Mouse (Mus musculus) stomach, postnatal 0 days (tissue): ENCODE data around the gene Pter. TPM values are rescaled to one million over a fixed set of nuclear protein-coding genes. Genes with fewer than 3 reads are reported as not detected.

Source experiments
- ATAC-seq: fragments of 200-750 bp; cut with Nextera tagmentation; 2 replicates; pipeline ENCODE4 v1.8.0; 2017; ENCODE audit not compliant: low FRiP score, low TSS enrichment
- DNase-seq: peaks from one replicate; pipeline ENCODE4 v3.0.0-alpha.2; 2016; ENCODE audit warnings: low spot score
- H3K27ac ChIP-seq: fragments of 300-500 bp; sonication (generic); replicated peaks from 2 replicates; pipeline ENCODE4 v1.5.1; 2014; ENCODE audit warnings: mild to moderate bottlenecking, control low read depth
- H3K27me3 ChIP-seq: fragments of 300-500 bp; sonication (generic); 2 replicates; pipeline ENCODE4 v1.6.1; 2014; ENCODE audit warnings: low read length; ENCODE audit not compliant: control insufficient read depth, insufficient read depth
- H3K36me3 ChIP-seq: fragments of 300-500 bp; sonication (generic); 2 replicates; pipeline ENCODE4 v1.6.1; 2014; ENCODE audit warnings: low read length, mixed read lengths; ENCODE audit not compliant: control insufficient read depth, insufficient read depth
- H3K4me1 ChIP-seq: fragments of 300-500 bp; sonication (generic); replicated peaks from 2 replicates; pipeline ENCODE4 v1.6.1; 2014; ENCODE audit warnings: antibody characterized with exemption; ENCODE audit not compliant: control insufficient read depth, insufficient read depth
- H3K4me2 ChIP-seq: fragments of 300-500 bp; sonication (generic); replicated peaks from 2 replicates; pipeline ENCODE4 v1.6.1; 2014; ENCODE audit warnings: low read depth, mild to moderate bottlenecking, control low read depth, moderate library complexity
- H3K4me3 ChIP-seq: fragments of 300-500 bp; sonication (generic); 2 replicates; pipeline ENCODE4 v1.5.1; 2014; ENCODE audit warnings: low read depth, low read length, control low read depth
- H3K9ac ChIP-seq: fragments of 300-500 bp; sonication (generic); 2 replicates; pipeline ENCODE4 v1.6.1; 2014; ENCODE audit warnings: mild to moderate bottlenecking, low read length, control low read depth, mixed read lengths
- H3K9me3 ChIP-seq: fragments of 300-500 bp; sonication (generic); 2 replicates; pipeline ENCODE4 v1.6.1; 2016; ENCODE audit warnings: low read length; ENCODE audit not compliant: control insufficient read depth
- CTCF ChIP-seq: IDR thresholded peaks from 2 replicates; pipeline ENCODE4 v1.5.1; 2016; ENCODE audit warnings: antibody characterized with exemption, low read depth, mild to moderate bottlenecking, moderate library complexity
- EP300 ChIP-seq: optimal IDR thresholded peaks from 2 replicates; pipeline ENCODE3; 2016; ENCODE audit warnings: antibody characterized with exemption
- WGBS: fragments of 180-500 bp; shearing (Covaris S2); extraction: QIAGEN DNeasy Blood & Tissue Kit; methylation state at CpG from one replicate; pipeline ENCODE4 v1.1.7; 2014; 5-methylcytosine and 5-hydroxymethylcytosine counted together
- polyA plus RNA-seq: library from polyadenylated mRNA; unstranded; fragments of >200 nt; fragmentation: Nextera tagmentation; extraction: Ambion mirVana; gene quantifications from 2 replicates; pipeline ENCODE4 v1.2.1, GENCODE M21; 2015

The Pter gene
- polyA plus RNA-seq: 19.3 and 20.0 TPM in 2 replicates

DNA sequence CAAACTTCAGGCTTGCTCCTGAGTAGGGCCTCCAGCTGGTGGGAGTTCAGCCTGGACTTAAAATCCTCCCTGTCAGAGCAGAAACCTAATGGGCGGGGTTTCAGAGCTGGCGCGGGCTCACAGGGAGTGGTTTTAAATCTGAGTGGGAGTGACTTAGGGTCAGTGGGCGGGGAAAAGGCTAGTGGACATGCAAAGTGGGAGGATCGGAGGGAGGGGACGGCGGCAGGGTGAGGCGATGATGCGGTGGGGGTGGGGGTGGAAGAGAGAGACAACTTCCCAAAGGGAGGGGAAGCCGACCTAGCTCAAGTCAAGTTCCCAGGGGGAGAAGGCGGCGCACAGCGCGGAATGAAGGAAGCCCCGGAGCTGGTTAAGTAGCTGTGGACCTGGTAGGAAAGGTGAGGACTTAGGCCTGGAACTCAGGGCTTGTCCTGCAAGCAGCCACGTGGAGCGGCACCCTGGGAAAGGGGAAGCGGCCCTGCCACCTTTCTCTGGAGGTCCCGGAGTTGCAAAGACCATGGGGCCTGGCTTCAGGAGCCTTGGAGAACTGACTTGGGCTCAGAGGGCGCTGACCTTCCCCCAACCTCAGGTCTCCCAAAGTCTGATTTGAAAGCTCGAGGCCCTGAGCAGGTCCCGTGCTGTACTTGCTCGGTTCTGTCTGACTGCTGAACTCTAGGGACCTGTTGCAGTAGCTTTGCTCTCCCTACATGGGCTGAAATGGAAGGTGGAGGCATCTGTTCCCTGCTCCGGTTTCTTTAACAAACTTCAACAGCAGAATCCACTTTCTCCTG, at the start of gene Pter:
Gene Pter, plus strand, starts transcription at position 238 of the 788 bp plus-strand sequence.
- peak within 1 kb of the TSS; percentile 87 for H3K27ac ChIP-seq
- 2% methylated on average over 24 of the region's 24 CpGs for WGBS
- peak; percentile 91 for DNase-seq

GRCm38 (mm10) chr2:12874232-12874631, 49.6 kb upstream of the Pter start:
- no peak overlapping the region for H3K4me2 ChIP-seq
- ATAC-seq: no peak
- no peak overlapping the region for H3K27ac ChIP-seq
- DNase-seq: no peak
- TF ChIP-seq CTCF (no peak), EP300 (no peak)
- H3K27me3 ChIP-seq: no peaks in the 10 kb centered on the region
- no peaks in the 10 kb centered on the region for H3K36me3 ChIP-seq
- H3K9me3 ChIP-seq: no peaks in the 10 kb centered on the region
- H3K4me1 ChIP-seq: no peaks in the 10 kb centered on the region
- WGBS: 65% methylated on average over 1 of the region's 1 CpGs
- no peak overlapping the region for H3K9ac ChIP-seq
- no peak overlapping the region for H3K4me3 ChIP-seq

More for the DNA sequence above, at the start of gene Pter:
- Histone ChIP-seq H3K27me3 (no peaks in the 10 kb centered on the region), H3K9me3 (no peaks in the 10 kb centered on the region), H3K9ac (peak within 1 kb of the TSS; percentile 79), H3K4me2 (peak within 1 kb of the TSS; percentile 80), H3K4me3 (peak within 1 kb of the TSS; percentile 56), H3K4me1 (no peaks in the 10 kb centered on the region), H3K36me3 (no peaks in the 10 kb centered on the region)
- no peak for TF ChIP-seq EP300
- peak; percentile 17; the same call in 1 of the 2 replicates for TF ChIP-seq CTCF
- ATAC-seq: peak; percentile 98

- no peak overlapping the region for H3K9ac ChIP-seq
- WGBS: 50% methylated on average over 2 of the region's 2 CpGs
- H3K4me1 ChIP-seq: no peaks in the 10 kb centered on the region
- TF ChIP-seq CTCF (no peak), EP300 (no peak)
- H3K4me2 ChIP-seq: no peak overlapping the region
- no peak overlapping the region for H3K4me3 ChIP-seq
- ATAC-seq: no peak
- DNase-seq: no peak
- H3K36me3 ChIP-seq: no peaks in the 10 kb centered on the region
- H3K27me3 ChIP-seq: no peaks in the 10 kb centered on the region
- no peaks in the 10 kb centered on the region for H3K9me3 ChIP-seq
- H3K27ac ChIP-seq: no peak overlapping the region
These were observed 44.3 kb upstream of the Pter start for GRCm38 (mm10) chr2:12879492-12879891.

DNA sequence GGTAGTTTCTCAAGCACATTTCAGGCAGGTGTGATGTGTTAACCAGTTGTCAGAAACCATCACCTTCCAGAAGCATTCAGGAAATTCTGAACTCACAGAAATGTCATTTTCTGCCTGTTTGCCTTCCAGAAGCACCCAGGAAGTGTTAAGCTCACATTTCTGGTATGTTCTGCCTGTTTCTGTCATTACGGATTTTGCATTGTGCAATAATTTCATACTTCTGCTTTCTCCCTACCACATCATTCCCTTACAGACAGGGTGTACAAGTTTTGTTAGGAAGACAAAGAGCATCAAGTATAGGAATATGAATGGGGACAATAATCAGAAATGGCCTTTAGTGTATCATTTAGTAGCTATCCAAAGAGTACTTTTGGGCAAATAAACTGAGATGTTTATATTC, 42.8 kb upstream of the Pter start:
- Histone ChIP-seq H3K4me3 (no peak overlapping the region), H3K27me3 (no peaks in the 10 kb centered on the region), H3K4me2 (no peak overlapping the region), H3K4me1 (no peaks in the 10 kb centered on the region), H3K36me3 (no peaks in the 10 kb centered on the region), H3K9ac (no peak overlapping the region), H3K27ac (no peak overlapping the region), H3K9me3 (no peaks in the 10 kb centered on the region)
- DNase-seq (no peak), ATAC-seq (no peak)
- WGBS: 79% methylated on average over 1 of the region's 1 CpGs
- TF ChIP-seq EP300 (no peak), CTCF (no peak)

- Histone ChIP-seq H3K9ac (no peak overlapping the region), H3K4me3 (no peak overlapping the region), H3K4me2 (no peak overlapping the region), H3K36me3 (no peaks in the 10 kb centered on the region), H3K27ac (no peak overlapping the region), H3K27me3 (no peaks in the 10 kb centered on the region), H3K9me3 (no peaks in the 10 kb centered on the region), H3K4me1 (no peaks in the 10 kb centered on the region)
- no peak for ATAC-seq
- DNase-seq: peak; percentile 22
- TF ChIP-seq EP300 (no peak), CTCF (no peak)
- WGBS: 54% methylated on average over 10 of the region's 10 CpGs
These were observed 40.4 kb upstream of the Pter start for GRCm38 (mm10) chr2:12883276-12883914.

DNA sequence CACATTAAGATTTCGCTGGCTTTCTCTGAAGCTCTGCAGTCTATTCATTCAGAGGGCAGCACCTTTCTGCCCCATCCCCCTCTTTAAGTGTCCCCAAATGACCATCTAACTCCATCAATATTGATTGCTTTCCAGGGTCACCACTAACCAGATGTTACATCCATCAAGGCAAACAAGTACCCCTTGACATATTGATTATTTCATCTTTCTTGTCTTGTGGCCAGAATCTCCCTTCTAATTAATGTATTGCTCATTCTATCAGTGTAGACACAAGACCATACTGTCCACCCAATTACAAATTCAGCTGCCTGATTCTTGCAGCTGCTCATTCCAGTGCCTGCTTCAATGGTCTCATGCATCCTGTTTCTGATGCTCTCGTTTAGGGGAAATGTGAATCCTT, 36.8 kb upstream of the Pter start:
- H3K9me3 ChIP-seq: no peaks in the 10 kb centered on the region
- no peak overlapping the region for H3K9ac ChIP-seq
- WGBS: 37% methylated on average over 2 of the region's 2 CpGs
- TF ChIP-seq EP300 (no peak), CTCF (no peak)
- no peak overlapping the region for H3K4me2 ChIP-seq
- DNase-seq (no peak), ATAC-seq (no peak)
- H3K4me1 ChIP-seq: no peaks in the 10 kb centered on the region
- no peaks in the 10 kb centered on the region for H3K27me3 ChIP-seq
- no peak overlapping the region for H3K4me3 ChIP-seq
- no peak overlapping the region for H3K27ac ChIP-seq
- no peaks in the 10 kb centered on the region for H3K36me3 ChIP-seq
